Mouse (Mus musculus) adipocyte (in vitro differentiated cells): ENCODE results near the gene Gm7903.
"Not testable (repeated sequence)": the region's sequence is repeated elsewhere in the genome, so short reads cannot be mapped to it uniquely, and the experiment has no call there.

ENCODE experiments used
- DNase-seq: peaks from one replicate; pipeline ENCODE4 v3.0.0-alpha.2; 2016; ENCODE audit warnings: low spot score

Gm7903 gene

GRCm38 (mm10) chrX:135433535-135433934, at the start of gene Gm7903:
Gm7903 (plus strand) TSS chrX:135433835.
- not testable (repeated sequence) for DNase-seq

- not testable (repeated sequence) for DNase-seq
These were observed 30.1 kb upstream of the Gm7903 start for GRCm38 (mm10) chrX:135403578-135403977.

- not testable (repeated sequence) for DNase-seq
These were observed 12.4 kb upstream of the Gm7903 start for GRCm38 (mm10) chrX:135421203-135421602.

GRCm38 (mm10) chrX:135421824-135422223, 11.8 kb upstream of the Gm7903 start:
- not testable (repeated sequence) for DNase-seq

- not testable (repeated sequence) for DNase-seq
These were observed 11.2 kb upstream of the Gm7903 start for GRCm38 (mm10) chrX:135422473-135422872.

- DNase-seq: not testable (repeated sequence)
These were observed 30.5 kb downstream of the Gm7903 start for GRCm38 (mm10) chrX:135464160-135464559.

- DNase-seq: not testable (repeated sequence)
These were observed 48.3 kb downstream of the Gm7903 start for GRCm38 (mm10) chrX:135481902-135482301.

- DNase-seq: not testable (repeated sequence)
These were observed 49.5 kb downstream of the Gm7903 start for GRCm38 (mm10) chrX:135483183-135483582.
